Mouse (Mus musculus): Measurements from ENCODE around the gene Umps.

The Umps gene

GRCm38 (mm10) chr16:33966538-33967282, at the start of gene Umps:
Gene Umps, minus strand, starts transcription at chr16:33967038.
- peak; percentile 79 for DNase-seq (ENCODE audit: low spot score)

- DNase-seq (ENCODE audit: low spot score) = no peak
These were observed 45.4 kb upstream of the Umps start for GRCm38 (mm10) chr16:34011991-34012845.

- DNase-seq (ENCODE audit: low spot score) = no peak
These were observed 42.7 kb upstream of the Umps start for GRCm38 (mm10) chr16:34009567-34009966.

DNA sequence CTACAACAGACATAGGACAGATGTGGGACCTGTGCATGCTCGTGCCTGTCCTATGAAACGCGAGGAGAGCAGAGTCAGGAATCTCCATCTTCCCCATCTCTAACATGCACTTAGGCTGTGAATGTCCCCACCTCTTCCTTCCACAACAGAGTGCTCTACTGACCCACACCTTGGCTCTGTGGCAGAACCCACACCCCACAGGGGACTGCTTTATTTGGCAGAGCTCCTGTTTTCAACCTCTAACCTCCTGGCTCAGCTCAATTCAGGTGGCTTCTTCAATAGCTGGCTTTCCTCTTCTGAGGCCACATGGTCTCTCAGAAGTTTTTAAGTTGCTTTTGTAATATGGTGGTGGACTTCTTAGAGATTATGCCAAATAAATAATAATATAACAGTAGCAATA, 39.1 kb upstream of the Umps start:
- DNase-seq (ENCODE audit: low spot score) = no peak

- no peak for DNase-seq (ENCODE audit: low spot score)
These were observed 37.3 kb upstream of the Umps start for GRCm38 (mm10) chr16:34004128-34004578.

DNA sequence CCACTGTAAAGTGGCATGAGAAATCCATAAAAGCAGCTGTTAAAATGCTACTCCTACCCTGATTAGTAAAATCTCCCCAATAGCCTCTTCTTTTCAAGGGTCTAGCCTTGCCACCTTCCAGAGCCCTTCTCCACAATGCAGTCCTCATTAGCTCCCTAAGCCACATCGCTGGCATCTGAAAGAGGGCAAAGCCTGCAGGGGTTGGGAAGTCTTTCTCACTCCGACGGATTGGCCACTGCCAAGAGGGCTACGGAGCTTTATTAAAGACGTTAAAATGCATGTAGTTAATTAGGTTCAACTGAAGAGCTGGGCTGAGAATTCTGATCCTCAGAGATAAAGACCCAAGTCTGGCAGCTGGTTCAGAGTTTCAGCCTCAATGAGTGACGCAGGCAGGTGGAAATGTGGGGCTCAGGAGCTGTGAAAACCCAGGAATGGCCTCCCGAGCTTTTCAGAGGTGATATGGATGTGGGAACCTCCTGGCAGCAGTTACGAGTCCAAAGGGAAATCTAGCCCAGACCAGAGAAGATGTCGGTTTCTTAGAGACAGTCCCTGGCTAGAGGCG, 36.8 kb upstream of the Umps start:
- DNase-seq (ENCODE audit: low spot score) = no peak

DNA sequence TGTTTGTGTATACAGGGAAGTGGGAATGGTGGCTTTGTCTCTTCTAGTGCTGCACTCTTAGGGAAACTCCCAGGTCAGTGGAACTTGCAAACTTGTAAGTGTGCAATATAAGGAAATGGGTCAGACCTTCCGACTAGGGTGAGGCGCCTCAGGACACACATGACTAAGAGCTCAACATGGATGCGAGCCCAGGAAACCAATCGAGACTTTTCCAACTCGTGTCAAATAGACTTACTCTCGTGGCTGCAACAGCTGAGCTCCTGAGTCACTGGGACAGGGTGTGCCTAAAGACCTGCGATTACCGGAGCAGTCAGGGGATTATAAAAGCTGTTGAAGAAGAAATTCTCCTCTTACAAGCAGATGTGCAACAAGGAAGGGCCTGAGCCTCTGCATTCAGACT, 33.9 kb upstream of the Umps start:
- DNase-seq (ENCODE audit: low spot score) = peak; percentile 49

DNA sequence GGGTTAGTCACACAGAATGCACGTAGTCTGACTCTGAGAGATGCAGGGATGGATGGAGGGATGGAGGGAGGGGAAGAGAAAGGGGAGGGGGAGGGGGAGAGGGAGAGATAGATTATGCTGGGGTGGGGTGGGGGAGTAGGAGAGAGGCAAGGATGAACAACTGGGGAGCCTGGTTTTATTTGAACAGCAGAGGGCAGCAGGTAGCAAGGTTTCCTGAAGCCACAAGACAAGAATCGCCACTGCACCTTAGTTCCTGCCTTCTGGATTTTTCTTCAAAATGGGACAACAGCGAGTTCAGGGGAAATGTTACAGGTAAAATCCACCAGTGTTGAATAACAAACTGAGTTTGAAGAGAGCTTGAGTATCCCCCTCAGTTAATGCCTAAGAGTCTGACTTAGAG, 32.5 kb upstream of the Umps start:
- peak; percentile 55 for DNase-seq (ENCODE audit: low spot score)

DNA sequence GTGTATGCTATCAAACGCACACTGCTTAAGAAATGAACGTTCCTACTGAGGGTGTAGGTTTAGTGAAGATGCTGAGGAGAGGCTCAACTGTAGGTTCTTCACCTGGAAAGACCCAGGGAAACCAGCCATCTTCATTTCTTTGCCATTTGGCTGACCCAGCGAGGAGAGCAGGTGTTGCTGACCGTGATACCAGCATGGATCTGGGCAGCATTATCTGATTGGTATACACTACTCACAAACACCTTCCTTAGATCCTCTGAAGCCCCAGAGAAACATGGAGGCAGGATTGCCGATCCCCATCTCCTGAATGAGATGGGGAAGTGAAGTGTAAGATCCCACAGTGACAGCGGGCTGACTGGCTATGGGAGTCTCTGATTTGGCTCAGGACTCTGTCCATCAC, 31.2 kb upstream of the Umps start:
- no peak for DNase-seq (ENCODE audit: low spot score)

- peak; percentile 68 for DNase-seq (ENCODE audit: low spot score)
These were observed 29.2 kb upstream of the Umps start for GRCm38 (mm10) chr16:33996030-33996429.

- DNase-seq (ENCODE audit: low spot score) = no peak
These were observed 28.7 kb upstream of the Umps start for GRCm38 (mm10) chr16:33995496-33995895.

DNA sequence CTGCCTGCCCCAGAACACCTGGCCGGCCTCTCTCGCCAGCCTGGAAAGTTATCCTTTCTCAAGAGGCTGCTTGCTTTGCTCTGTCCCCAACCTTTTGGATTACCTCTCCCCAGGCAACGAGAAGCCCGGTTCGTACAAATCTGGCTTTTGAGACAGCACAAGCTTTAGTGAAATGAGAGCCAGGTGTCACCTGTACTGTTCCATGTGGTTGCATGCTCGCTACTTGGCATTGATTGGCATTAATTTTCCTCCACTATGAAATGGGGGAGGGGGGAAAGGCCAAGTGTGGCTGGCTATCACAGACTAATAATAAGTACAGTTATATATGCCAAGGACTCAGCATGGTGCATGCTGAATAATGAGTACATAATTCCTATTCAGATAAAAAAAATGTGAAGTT, 27.5 kb upstream of the Umps start:
- DNase-seq (ENCODE audit: low spot score) = no peak

DNA sequence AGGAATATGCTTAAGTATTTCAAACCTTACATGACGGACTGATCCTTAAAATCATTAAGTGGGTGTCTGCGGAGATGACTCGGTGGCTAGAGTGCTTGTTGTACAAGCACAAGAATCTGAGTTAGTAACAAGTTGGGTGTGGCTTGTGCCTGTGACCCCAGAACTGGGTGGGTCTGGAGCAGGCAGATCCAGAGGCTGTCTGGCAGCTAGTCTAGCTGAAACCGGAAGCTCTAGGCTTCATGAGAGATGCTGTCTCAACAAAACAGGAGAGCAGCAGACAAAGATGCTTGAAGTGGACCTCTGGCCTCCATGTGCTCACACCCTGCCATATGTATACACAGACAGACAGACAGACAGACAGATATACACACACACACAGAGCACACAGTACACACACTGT, 23.9 kb upstream of the Umps start:
- peak; percentile 10 for DNase-seq (ENCODE audit: low spot score)

GRCm38 (mm10) chr16:33989106-33989505, 22.3 kb upstream of the Umps start:
- no peak for DNase-seq (ENCODE audit: low spot score)

GRCm38 (mm10) chr16:33988358-33989012, 21.6 kb upstream of the Umps start:
- peak; percentile 65 for DNase-seq (ENCODE audit: low spot score)

GRCm38 (mm10) chr16:33986993-33987392, 20.2 kb upstream of the Umps start:
- DNase-seq (ENCODE audit: low spot score) = no peak

- no peak for DNase-seq (ENCODE audit: low spot score)
These were observed 18.5 kb upstream of the Umps start for GRCm38 (mm10) chr16:33985372-33985771.

DNA sequence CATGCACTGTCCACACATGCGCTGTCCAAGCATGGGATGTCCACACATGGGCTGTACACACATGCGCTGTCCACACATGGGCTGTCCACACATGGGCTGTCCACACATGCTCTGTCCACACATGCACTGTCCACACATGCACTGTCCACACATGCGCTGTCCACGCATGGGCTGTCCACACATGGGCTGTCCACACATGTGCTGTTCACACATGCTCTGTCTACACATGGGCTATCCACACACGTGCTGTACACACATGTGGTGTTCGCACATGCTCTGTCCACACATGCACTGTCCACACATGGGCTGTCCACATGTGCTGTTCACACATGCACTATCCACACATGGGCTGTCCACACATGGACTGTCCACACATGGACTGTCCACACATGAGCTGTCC, 16.9 kb upstream of the Umps start:
- DNase-seq (ENCODE audit: low spot score) = no peak

GRCm38 (mm10) chr16:33979855-33980254, 13.0 kb upstream of the Umps start:
- no peak for DNase-seq (ENCODE audit: low spot score)

GRCm38 (mm10) chr16:33967283-33967640, 424 bp upstream of the Umps start:
- DNase-seq (ENCODE audit: low spot score) = no peak

DNA sequence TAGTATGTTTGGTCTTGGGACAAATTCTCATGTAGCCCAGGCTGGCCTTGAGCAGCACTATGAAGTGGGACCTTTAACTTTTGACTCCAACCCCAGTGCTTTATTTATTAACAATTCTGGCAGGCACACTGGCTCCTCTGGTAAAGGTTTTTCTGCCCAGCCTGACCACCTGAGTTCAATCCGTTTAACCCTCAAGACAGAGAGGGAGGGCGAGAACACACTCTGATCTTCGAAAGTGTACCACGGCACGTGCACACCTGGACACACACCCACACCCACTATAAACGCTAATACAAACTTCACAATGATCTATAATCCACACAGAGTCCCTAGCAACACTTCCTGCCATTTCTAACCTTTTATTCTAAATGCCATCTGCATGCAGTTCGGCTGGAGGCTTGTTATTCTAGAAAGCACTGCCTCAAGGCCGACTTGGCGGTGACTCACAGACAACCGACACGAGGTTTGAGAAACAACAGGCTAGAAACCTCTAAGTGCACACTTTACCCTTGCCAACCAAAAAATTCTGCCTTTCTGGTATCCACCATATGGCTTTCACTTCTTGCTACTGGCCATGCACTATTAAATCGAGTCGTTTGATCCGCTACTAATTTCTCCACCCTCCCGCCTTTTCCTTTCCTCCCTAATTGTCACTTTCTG, 830 bp downstream of the Umps start:
- peak; percentile 20 for DNase-seq (ENCODE audit: low spot score)

GRCm38 (mm10) chr16:33963509-33963908, 3.3 kb downstream of the Umps start:
- no peak for DNase-seq (ENCODE audit: low spot score)
